In genomic region chr13:98122766-98123165, GRCm38 (mm10) we compare ENCODE assay signal across 10 mouse cellular contexts.
"Had no signal": no experiment of that assay in that cellular context is flagged by ENCODE, and none has a peak within 500 bp of the region (broad histone marks: within the 10 kb centered on the region; RNA-seq: fewer than 3 reads in every experiment).

No protein-coding gene starts in this region.

- H3K4me3 ChIP-seq: left cerebral cortex, adult 2 months; liver, embryonic 13.5 days; midbrain, embryonic 13.5 days had no signal

- H3K27me3 ChIP-seq: midbrain, embryonic 13.5 days had no signal

- H3K9ac ChIP-seq: liver, embryonic 13.5 days; midbrain, embryonic 13.5 days had no signal

- DNase-seq: kidney, postnatal 36 days; layer of hippocampus, postnatal 36 days; liver, embryonic 13.5 days; lung, adult 2 months; lung, postnatal 14 days; thymus, postnatal 25 days had no signal

- H3K9me3 ChIP-seq: liver, embryonic 13.5 days; midbrain, embryonic 13.5 days had no signal

- ATAC-seq: midbrain, embryonic 13.5 days had no signal

- H3K36me3 ChIP-seq: liver, embryonic 13.5 days; midbrain, embryonic 13.5 days had no signal

- H3K27ac ChIP-seq: kidney, postnatal 0 days; left cerebral cortex, adult 2 months; liver, embryonic 13.5 days; macrophage; midbrain, embryonic 13.5 days had no signal

- H3K4me2 ChIP-seq: liver, embryonic 13.5 days; midbrain, embryonic 13.5 days had no signal
